Mouse (Mus musculus) forebrain, embryonic 16.5 days (tissue): ENCODE results near the gene Tiparp. TPM values are rescaled to one million over a fixed set of nuclear protein-coding genes. Genes with fewer than 3 reads are reported as not detected.

Experiments used
- ATAC-seq: fragments of 200-750 bp; cut with Nextera tagmentation; 2 replicates; pipeline ENCODE4 v1.8.0; 2017; ENCODE audit warnings: mild to moderate bottlenecking, moderate library complexity
- H3K27ac ChIP-seq: fragments of 300-500 bp; sonication (generic); 2 replicates; pipeline ENCODE4 v1.5.1; 2014; ENCODE audit warnings: low read length, control low read depth
- H3K27me3 ChIP-seq: fragments of 300-500 bp; sonication (generic); replicated peaks from 2 replicates; pipeline ENCODE4 v1.6.1; 2014; ENCODE audit warnings: low read length; ENCODE audit not compliant: control insufficient read depth, insufficient read depth
- H3K36me3 ChIP-seq: fragments of 300-500 bp; sonication (generic); 2 replicates; pipeline ENCODE4 v1.6.1; 2014; ENCODE audit not compliant: control insufficient read depth, insufficient read depth
- H3K4me1 ChIP-seq: fragments of 300-500 bp; sonication (generic); replicated peaks from 2 replicates; pipeline ENCODE4 v1.6.1; 2014; ENCODE audit warnings: low read length; ENCODE audit not compliant: control insufficient read depth, insufficient read depth
- H3K4me2 ChIP-seq: fragments of 300-500 bp; sonication (generic); 2 replicates; pipeline ENCODE4 v1.6.1; 2014; ENCODE audit warnings: mild to moderate bottlenecking, low read length, control low read depth
- H3K4me3 ChIP-seq: fragments of 300-500 bp; sonication (generic); replicated peaks from 2 replicates; pipeline ENCODE4 v1.5.1; 2014; ENCODE audit warnings: mild to moderate bottlenecking, low read length, control low read depth
- H3K9ac ChIP-seq: fragments of 300-500 bp; sonication (generic); replicated peaks from 2 replicates; pipeline ENCODE4 v1.6.1; 2014; ENCODE audit warnings: low read depth, low read length, control low read depth
- H3K9me3 ChIP-seq: fragments of 300-500 bp; sonication (generic); 2 replicates; pipeline ENCODE4 v1.6.1; 2016; ENCODE audit warnings: low read length; ENCODE audit not compliant: control insufficient read depth
- WGBS: fragments of 180-500 bp; shearing (Covaris S2); extraction: QIAGEN DNeasy Blood & Tissue Kit; methylation state at CpG from one replicate; pipeline ENCODE4 v1.1.7; 2014; 5-methylcytosine and 5-hydroxymethylcytosine counted together
- polyA plus RNA-seq: library from polyadenylated mRNA; unstranded; fragments of >200 nt; fragmentation: Nextera tagmentation; extraction: Ambion mirVana; gene quantifications from 2 replicates; pipeline ENCODE4 v1.2.1, GENCODE M21; 2015

Gene Tiparp
- polyA plus RNA-seq, 1 experiment from 2014 or later: 33.9 TPM

GRCm38 (mm10) chr3:65525731-65526130, 2.5 kb upstream of the Tiparp start:
- no peak for ATAC-seq
- Histone ChIP-seq H3K36me3 (no peaks in the 10 kb centered on the region), H3K9me3 (no peaks in the 10 kb centered on the region), H3K27ac (no peak overlapping the region), H3K4me3 (no peak overlapping the region), H3K4me2 (no peak overlapping the region), H3K9ac (no peak overlapping the region), H3K4me1 (no peaks in the 10 kb centered on the region), H3K27me3 (no peaks in the 10 kb centered on the region)
- 78% methylated on average over 3 of the region's 3 CpGs for WGBS

- H3K9ac ChIP-seq: peak overlapping the region; percentile 97
- no peak for ATAC-seq
- 19% methylated on average over 3 of the region's 3 CpGs for WGBS
These were observed 1.0 kb upstream of the Tiparp start for GRCm38 (mm10) chr3:65527196-65527595.

GRCm38 (mm10) chr3:65528614-65529470, 632 bp downstream of the Tiparp start:
- no peaks in the 10 kb centered on the region for H3K27me3 ChIP-seq
- H3K4me1 ChIP-seq: peaks cover 3% of the 10 kb centered on the region; the same call in 1 of the 2 replicates
- H3K4me2 ChIP-seq: peak overlapping the region; percentile 78
- WGBS: under 1% methylated on average over 85 of the region's 97 CpGs
- H3K9ac ChIP-seq: peak overlapping the region; percentile 89
- H3K9me3 ChIP-seq: no peaks in the 10 kb centered on the region
- peak; percentile 57 for ATAC-seq
- H3K4me3 ChIP-seq: peak overlapping the region; percentile 96
- no peaks in the 10 kb centered on the region; the same call in 1 of the 2 replicates for H3K36me3 ChIP-seq
- H3K27ac ChIP-seq: peak overlapping the region; percentile 99

More at GRCm38 (mm10) chr3:65527196-65527595, 1.0 kb upstream of the Tiparp start:
- Histone ChIP-seq H3K36me3 (no peaks in the 10 kb centered on the region), H3K4me1 (no peaks in the 10 kb centered on the region), H3K27me3 (no peaks in the 10 kb centered on the region), H3K4me2 (peak overlapping the region; percentile 65), H3K27ac (peak overlapping the region; percentile 99), H3K4me3 (peak overlapping the region; percentile 96), H3K9me3 (no peaks in the 10 kb centered on the region)

- peak overlapping the region; percentile 89 for H3K9ac ChIP-seq
- no peaks in the 10 kb centered on the region for H3K9me3 ChIP-seq
- H3K27me3 ChIP-seq: no peaks in the 10 kb centered on the region
- H3K4me3 ChIP-seq: peak overlapping the region; percentile 96
- ATAC-seq: peak; percentile 6; the same call in 1 of the 2 replicates
- peak overlapping the region; percentile 99 for H3K27ac ChIP-seq
- H3K4me2 ChIP-seq: peak overlapping the region; percentile 78
- 1% methylated on average over 19 of the region's 19 CpGs for WGBS
- peaks cover 4% of the 10 kb centered on the region for H3K4me1 ChIP-seq
- no peaks in the 10 kb centered on the region; the same call in 1 of the 2 replicates for H3K36me3 ChIP-seq
These were observed 1.4 kb downstream of the Tiparp start for GRCm38 (mm10) chr3:65529471-65530215.

- Histone ChIP-seq H3K4me1 (peaks cover 5% of the 10 kb centered on the region), H3K9me3 (no peaks in the 10 kb centered on the region), H3K27ac (no peak overlapping the region), H3K9ac (no peak overlapping the region), H3K4me2 (no peak overlapping the region), H3K36me3 (no peaks in the 10 kb centered on the region; the same call in 1 of the 2 replicates), H3K4me3 (no peak overlapping the region), H3K27me3 (no peaks in the 10 kb centered on the region)
- 97% methylated on average over 2 of the region's 2 CpGs for WGBS
- no peak for ATAC-seq
These were observed 4.8 kb downstream of the Tiparp start for GRCm38 (mm10) chr3:65533014-65533413.

GRCm38 (mm10) chr3:65533598-65533997, 5.4 kb downstream of the Tiparp start:
- peak overlapping the region; percentile 26; the same call in 1 of the 2 replicates for H3K4me2 ChIP-seq
- no peak overlapping the region for H3K9ac ChIP-seq
- H3K9me3 ChIP-seq: no peaks in the 10 kb centered on the region
- no peaks in the 10 kb centered on the region for H3K27me3 ChIP-seq
- WGBS: 37% methylated on average over 3 of the region's 3 CpGs
- H3K4me1 ChIP-seq: peaks cover 5% of the 10 kb centered on the region
- no peaks in the 10 kb centered on the region; the same call in 1 of the 2 replicates for H3K36me3 ChIP-seq
- H3K27ac ChIP-seq: no peak overlapping the region
- H3K4me3 ChIP-seq: no peak overlapping the region
- ATAC-seq: no peak

GRCm38 (mm10) chr3:65534488-65534887, 6.3 kb downstream of the Tiparp start:
- Histone ChIP-seq H3K9me3 (no peaks in the 10 kb centered on the region), H3K27me3 (no peaks in the 10 kb centered on the region), H3K4me2 (no peak overlapping the region), H3K4me1 (peaks cover 5% of the 10 kb centered on the region), H3K4me3 (no peak overlapping the region), H3K9ac (no peak overlapping the region), H3K36me3 (no peaks in the 10 kb centered on the region; the same call in 1 of the 2 replicates), H3K27ac (no peak overlapping the region)
- 56% methylated on average over 2 of the region's 2 CpGs for WGBS
- no peak for ATAC-seq

- Histone ChIP-seq H3K4me2 (no peak overlapping the region), H3K9me3 (no peaks in the 10 kb centered on the region)
- no peak for ATAC-seq
These were observed 7.0 kb downstream of the Tiparp start for GRCm38 (mm10) chr3:65535087-65535761.

GRCm38 (mm10) chr3:65537288-65537687, 9.1 kb downstream of the Tiparp start:
- Histone ChIP-seq H3K9ac (no peak overlapping the region), H3K4me1 (peaks cover 5% of the 10 kb centered on the region), H3K27me3 (no peaks in the 10 kb centered on the region), H3K9me3 (no peaks in the 10 kb centered on the region), H3K27ac (no peak overlapping the region), H3K36me3 (no peaks in the 10 kb centered on the region; the same call in 1 of the 2 replicates), H3K4me2 (no peak overlapping the region), H3K4me3 (no peak overlapping the region)
- ATAC-seq: no peak
- 67% methylated on average over 1 of the region's 1 CpGs for WGBS

More at GRCm38 (mm10) chr3:65535087-65535761, 7.0 kb downstream of the Tiparp start:
- no peak overlapping the region for H3K4me3 ChIP-seq
- no peaks in the 10 kb centered on the region for H3K27me3 ChIP-seq
- no peak overlapping the region for H3K27ac ChIP-seq
- H3K36me3 ChIP-seq: no peaks in the 10 kb centered on the region; the same call in 1 of the 2 replicates
- peaks cover 5% of the 10 kb centered on the region for H3K4me1 ChIP-seq
- no peak overlapping the region for H3K9ac ChIP-seq
